Mouse (Mus musculus) stomach, adult 2 months (tissue): ENCODE measurements around the gene Rasgrf2. TPM values are rescaled to one million over a fixed set of nuclear protein-coding genes. Genes with fewer than 3 reads are reported as not detected.

ENCODE experiments used
- polyA plus RNA-seq: library from polyadenylated mRNA; depleted of rRNA; stranded (reverse); fragments of >200 nt; gene quantifications from 2 replicates; pipeline ENCODE4 v1.2.3, GENCODE M21; 2012; rRNA removed

Gene Rasgrf2
- polyA plus RNA-seq, result 1.5 and 2.5 TPM in 2 replicates

GRCm38 (mm10) chr13:92131384-92132150, at the start of gene Rasgrf2:
Gene Rasgrf2, minus strand, starts transcription at chr13:92131656.

DNA sequence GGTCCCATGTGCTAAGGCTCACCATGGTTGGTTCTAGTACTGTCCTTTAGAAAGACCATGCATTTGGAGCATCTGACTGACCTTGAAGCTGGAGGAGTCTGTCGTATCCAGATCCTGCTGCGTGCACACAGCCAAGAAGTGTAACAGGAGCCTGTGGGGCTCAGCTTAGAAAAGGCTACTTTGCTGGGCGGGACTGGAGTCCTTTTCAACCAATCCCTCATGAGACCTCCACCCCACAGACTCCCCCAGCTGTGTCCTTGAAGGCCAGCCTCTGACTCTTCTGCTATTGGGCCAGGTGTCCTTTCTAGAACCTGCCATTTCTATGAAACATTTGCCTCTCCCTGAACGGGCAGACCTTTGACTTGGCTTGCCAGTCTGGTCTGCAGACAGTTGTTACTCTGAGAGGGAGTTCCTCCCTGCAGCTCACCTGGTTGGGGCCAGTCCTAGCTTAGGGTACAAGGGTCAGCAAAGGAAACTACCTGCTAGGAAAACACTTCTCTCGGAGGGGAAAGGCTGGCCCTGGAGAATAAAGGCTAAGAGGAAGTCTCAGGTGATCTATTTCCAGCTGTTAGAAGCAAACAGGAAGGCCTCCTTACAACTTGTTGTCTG, 254.6 kb downstream of the Rasgrf2 start, which contains the start of gene Ckmt2:
TSS of gene Ckmt2 (minus strand) at position 145 of the 609 bp plus-strand sequence.

Other genes starting within 250 kb of the Rasgrf2 start
- gene Gm20379, start 174.3 kb upstream of the Rasgrf2 start, polyA plus RNA-seq, result not detected in 2 replicates
- gene Dhfr, start 223.1 kb upstream of the Rasgrf2 start, polyA plus RNA-seq, result 0.11 and 0.20 TPM in 2 replicates
- gene Msh3, start 223.3 kb upstream of the Rasgrf2 start, polyA plus RNA-seq, result 0.69 and 0.81 TPM in 2 replicates